Mouse (Mus musculus) olfactory bulb, adult 2 months (tissue): ENCODE data around the gene Grifin. TPM values are rescaled to one million over a fixed set of nuclear protein-coding genes. Genes with fewer than 3 reads are reported as not detected.

ENCODE experiments used
- H3K27ac ChIP-seq: fragments of 200-500 bp; 2 replicates; pipeline ENCODE4 v1.5.1; 2012; ENCODE audit warnings: low read depth, low read length; ENCODE audit not compliant: insufficient read depth
- H3K4me1 ChIP-seq: fragments of 200-500 bp; 2 replicates; pipeline ENCODE4 v1.6.1; 2012; ENCODE audit warnings: low read length; ENCODE audit not compliant: control insufficient read depth, insufficient read depth
- H3K4me3 ChIP-seq: fragments of 200-500 bp; 2 replicates; pipeline ENCODE4 v1.5.1; 2012; ENCODE audit warnings: mild to moderate bottlenecking, low read depth, low read length, moderate library complexity; ENCODE audit not compliant: insufficient read depth
- CTCF ChIP-seq: fragments of 200-500 bp; IDR thresholded peaks from 2 replicates; pipeline ENCODE4 v1.5.1; 2012; ENCODE audit warnings: low read depth, mild to moderate bottlenecking, low read length, moderate library complexity; ENCODE audit not compliant: insufficient read depth
- POLR2A ChIP-seq: fragments of 200-500 bp; IDR thresholded peaks from 2 replicates; pipeline ENCODE4 v1.6.1; 2012; ENCODE audit warnings: mild to moderate bottlenecking, low read depth, low read length, moderate library complexity; ENCODE audit not compliant: insufficient read depth
- whole genome bisulfite sequencing: fragments of 180-500 bp; shearing (Covaris S2); methylation state at CpG from one replicate; pipeline ENCODE4 v1.1.7; 2018; 5-methylcytosine and 5-hydroxymethylcytosine counted together
- polyA plus RNA-seq: library from polyadenylated mRNA; stranded (reverse); fragments of >200 nt; gene quantifications from 2 replicates; pipeline ENCODE4 v1.2.4, GENCODE M21; 2012; ENCODE audit warnings: low replicate concordance; ENCODE audit not compliant: missing spikeins, insufficient read depth, insufficient read length

Gene Grifin
- polyA plus RNA-seq, 1 experiment, result not detected

DNA sequence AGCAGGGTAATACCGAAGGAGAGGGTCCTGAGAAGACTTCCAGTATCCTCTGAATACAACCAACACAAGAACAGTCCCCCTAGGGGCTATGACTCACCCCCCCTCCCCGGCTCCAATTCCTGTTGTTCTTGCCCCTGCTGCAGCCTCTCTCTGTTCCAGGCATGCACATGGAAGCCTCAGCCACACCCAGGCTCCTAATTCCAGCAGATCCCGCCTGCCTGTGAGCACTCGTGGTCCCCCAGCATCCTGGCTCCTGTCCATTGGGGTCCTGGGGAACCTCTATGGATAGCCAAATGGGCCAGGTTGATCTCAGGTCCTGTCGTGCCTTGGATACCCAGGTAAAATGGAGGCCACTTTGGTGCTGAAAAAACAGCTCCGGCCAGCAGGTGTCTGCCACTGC lies 19.2 kb downstream of the Grifin start:
- Histone ChIP-seq H3K4me3 (no peak overlapping the region), H3K4me1 (peaks cover 8% of the 10 kb centered on the region; the same call in 1 of the 2 replicates), H3K27ac (no peak overlapping the region)
- 78% methylated on average over 6 of the region's 6 CpGs for WGBS
- TF ChIP-seq POLR2A (no peak), CTCF (no peak)

GRCm38 (mm10) chr5:140542811-140543575 lies 21.9 kb downstream of the Grifin start:
- H3K4me3 ChIP-seq, result no peak overlapping the region
- WGBS, result 50% methylated on average over 9 of the region's 9 CpGs
- H3K27ac ChIP-seq, result no peak overlapping the region
- peaks cover 6% of the 10 kb centered on the region for H3K4me1 ChIP-seq
- TF ChIP-seq CTCF, result no peak
- no peak for TF ChIP-seq POLR2A

- H3K4me3 ChIP-seq, result no peak overlapping the region
- H3K4me1 ChIP-seq, result peaks cover 12% of the 10 kb centered on the region
- 8% methylated on average over 8 of the region's 8 CpGs for WGBS
- no peak for TF ChIP-seq POLR2A
- peak; percentile 62 for TF ChIP-seq CTCF
- no peak overlapping the region for H3K27ac ChIP-seq
Observed at GRCm38 (mm10) chr5:140540106-140540505, 24.8 kb downstream of the Grifin start.

GRCm38 (mm10) chr5:140538111-140538683 lies 26.7 kb downstream of the Grifin start:
- TF ChIP-seq POLR2A (no peak), CTCF (no peak)
- WGBS, result 82% methylated on average over 13 of the region's 13 CpGs
- H3K4me3 ChIP-seq, result no peak overlapping the region
- peaks cover 12% of the 10 kb centered on the region for H3K4me1 ChIP-seq
- H3K27ac ChIP-seq, result no peak overlapping the region

DNA sequence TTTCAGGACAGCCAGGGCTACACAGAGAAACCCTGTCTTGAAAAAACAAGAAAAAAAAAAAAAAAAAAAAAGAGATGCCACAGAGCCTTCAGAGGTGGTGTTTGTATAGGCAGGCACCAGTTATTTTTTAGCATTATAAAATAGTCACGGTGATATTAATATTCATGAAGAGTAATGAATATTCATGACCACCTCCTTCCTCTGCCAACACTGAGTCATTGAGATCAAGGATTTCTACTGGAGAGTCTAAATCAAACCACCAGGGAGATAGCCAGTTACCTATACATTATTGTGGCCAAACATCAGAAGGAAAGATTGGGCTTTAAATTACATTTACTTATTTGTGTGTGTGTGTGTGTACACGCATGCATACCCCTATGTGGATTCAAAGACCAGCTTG lies 38.1 kb downstream of the Grifin start:
- Histone ChIP-seq H3K4me3 (no peak overlapping the region), H3K27ac (no peak overlapping the region), H3K4me1 (no peaks in the 10 kb centered on the region)
- TF ChIP-seq POLR2A (no peak), CTCF (no peak)
- WGBS, result 59% methylated on average over 2 of the region's 2 CpGs

- no peak overlapping the region for H3K27ac ChIP-seq
- TF ChIP-seq CTCF (no peak), POLR2A (no peak)
- peaks cover 11% of the 10 kb centered on the region for H3K4me1 ChIP-seq
- H3K4me3 ChIP-seq, result no peak overlapping the region
- 83% methylated on average over 1 of the region's 1 CpGs for WGBS
Observed at GRCm38 (mm10) chr5:140521196-140521595, 43.7 kb downstream of the Grifin start.

GRCm38 (mm10) chr5:140517921-140518230 lies 47.0 kb downstream of the Grifin start:
- WGBS, result 56% methylated on average over 4 of the region's 4 CpGs

DNA sequence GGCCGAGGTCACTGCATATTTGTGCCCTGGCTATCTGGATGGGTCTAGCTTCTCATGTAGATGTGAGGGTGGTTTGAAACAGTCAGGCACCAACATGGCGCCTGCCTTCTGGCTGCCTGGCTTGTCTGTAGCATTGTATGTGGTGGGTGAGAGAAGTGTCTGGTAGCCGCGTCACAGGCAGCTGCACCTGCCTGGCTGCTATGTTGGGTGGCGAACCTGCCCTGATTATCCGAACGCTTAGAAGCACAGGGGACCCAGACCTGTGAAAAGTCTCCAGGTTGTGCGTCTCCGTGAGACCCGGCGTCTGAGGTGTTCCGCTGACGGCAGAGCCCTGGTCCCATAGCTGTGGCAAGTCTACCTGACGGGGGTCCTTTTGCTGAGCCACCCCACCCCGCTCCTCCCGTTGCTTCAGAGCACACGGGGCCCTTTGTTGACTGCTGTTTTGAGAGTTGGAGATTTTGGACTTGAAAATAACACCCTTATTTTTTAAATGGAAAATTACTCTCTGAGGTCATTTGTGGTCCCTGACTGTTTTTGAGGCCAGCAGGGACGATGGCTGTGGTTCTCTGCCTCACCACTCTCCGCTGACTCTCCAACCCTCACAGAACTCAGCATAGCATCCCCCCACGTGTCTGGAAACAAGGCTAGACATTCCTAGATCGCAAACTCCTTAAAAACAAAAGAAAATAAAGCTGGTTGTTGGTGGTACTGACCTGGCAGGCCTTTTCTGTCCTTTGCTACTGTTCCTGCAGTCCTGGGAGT lies 47.5 kb downstream of the Grifin start:
- Histone ChIP-seq H3K27ac (no peak overlapping the region), H3K4me1 (peaks cover 25% of the 10 kb centered on the region), H3K4me3 (no peak overlapping the region)
- 83% methylated on average over 21 of the region's 21 CpGs for WGBS
- TF ChIP-seq POLR2A (no peak), CTCF (no peak)

More at GRCm38 (mm10) chr5:140517921-140518230, 47.0 kb downstream of the Grifin start:
- Histone ChIP-seq H3K27ac (no peak overlapping the region), H3K4me3 (no peak overlapping the region), H3K4me1 (peaks cover 25% of the 10 kb centered on the region)
- no peak for TF ChIP-seq CTCF
- TF ChIP-seq POLR2A, result no peak

- H3K4me1 ChIP-seq, result peaks cover 44% of the 10 kb centered on the region
- no peak for TF ChIP-seq POLR2A
- TF ChIP-seq CTCF, result no peak
- H3K4me3 ChIP-seq, result no peak overlapping the region
- H3K27ac ChIP-seq, result no peak overlapping the region
- 61% methylated on average over 7 of the region's 7 CpGs for WGBS
Observed at GRCm38 (mm10) chr5:140514799-140515486, 49.9 kb downstream of the Grifin start.
